Mouse (Mus musculus) myocyte (in vitro differentiated cells): ENCODE measurements around the gene Il31.

ENCODE experiments used
- E2F4 ChIP-seq: IDR thresholded peaks from one replicate; pipeline ENCODE4 v1.6.1; 2011; ENCODE audit warnings: mild to moderate bottlenecking, control low read depth, moderate library complexity; ENCODE audit not compliant: insufficient read depth
- MAX ChIP-seq: IDR thresholded peaks from one replicate; pipeline ENCODE4 v1.6.1; 2011; ENCODE audit warnings: low read depth, mild to moderate bottlenecking, control low read depth
- POLR2AphosphoS2 ChIP-seq: IDR thresholded peaks from one replicate; pipeline ENCODE4 v1.6.1; 2011; ENCODE audit warnings: low read depth, control low read depth; ENCODE audit not compliant: insufficient read length
- SRF ChIP-seq: IDR thresholded peaks from one replicate; pipeline ENCODE4 v1.6.1; 2011; ENCODE audit warnings: low read depth; ENCODE audit not compliant: control insufficient read depth, insufficient read length

DNA sequence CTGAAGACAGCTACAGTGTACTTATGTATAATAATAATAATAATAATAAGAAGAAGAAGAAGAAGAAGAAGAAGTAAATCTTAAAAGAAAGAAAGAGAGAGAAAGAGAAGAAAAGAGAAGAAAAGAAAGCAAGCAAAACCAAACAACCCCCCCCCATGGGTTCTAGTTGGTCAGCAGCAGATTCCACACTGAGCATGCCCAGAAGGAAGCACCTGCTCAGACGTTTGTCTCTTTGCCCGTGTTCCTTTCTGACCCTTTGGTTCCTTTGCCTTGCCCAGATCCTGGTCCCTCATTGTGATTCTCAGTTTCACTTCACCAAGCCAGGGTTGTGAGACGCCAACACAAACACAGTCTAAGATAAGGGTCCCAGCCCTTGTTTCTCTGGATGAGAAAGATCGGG lies 12.7 kb upstream of the Il31 start:
- TF ChIP-seq POLR2AphosphoS2 = no peak
- TF ChIP-seq MAX = no peak
- no peak for TF ChIP-seq SRF
- no peak for TF ChIP-seq E2F4
